Mouse (Mus musculus) bone marrow macrophage, adult 2 months (primary cell): ENCODE measurements at regions not wholly inside any gene's neighbourhood (a gene's known extent, or its start where the extent isn't known, plus 50 kb on each side); places are given as distances from the start of the nearest gene placed in this dataset.

Source experiments
- H3K27ac ChIP-seq: 2 replicates; pipeline ENCODE4 v1.5.1; 2012; ENCODE audit warnings: low read depth, low read length; ENCODE audit not compliant: insufficient read depth
- H3K4me1 ChIP-seq: 2 replicates; pipeline ENCODE4 v1.6.1; 2012; ENCODE audit warnings: low read length; ENCODE audit not compliant: control insufficient read depth, insufficient read depth
- H3K4me3 ChIP-seq: 2 replicates; pipeline ENCODE4 v1.5.1; 2012; ENCODE audit warnings: mild to moderate bottlenecking, low read length, moderate library complexity; ENCODE audit not compliant: insufficient read depth
- CTCF ChIP-seq: IDR thresholded peaks from 2 replicates; pipeline ENCODE4 v1.5.1; 2012; ENCODE audit warnings: low read depth, mild to moderate bottlenecking, low read length, moderate library complexity
- POLR2A ChIP-seq: IDR thresholded peaks from 2 replicates; pipeline ENCODE4 v1.6.1; 2012; ENCODE audit warnings: mild to moderate bottlenecking, low read depth, low read length, borderline replicate concordance

DNA sequence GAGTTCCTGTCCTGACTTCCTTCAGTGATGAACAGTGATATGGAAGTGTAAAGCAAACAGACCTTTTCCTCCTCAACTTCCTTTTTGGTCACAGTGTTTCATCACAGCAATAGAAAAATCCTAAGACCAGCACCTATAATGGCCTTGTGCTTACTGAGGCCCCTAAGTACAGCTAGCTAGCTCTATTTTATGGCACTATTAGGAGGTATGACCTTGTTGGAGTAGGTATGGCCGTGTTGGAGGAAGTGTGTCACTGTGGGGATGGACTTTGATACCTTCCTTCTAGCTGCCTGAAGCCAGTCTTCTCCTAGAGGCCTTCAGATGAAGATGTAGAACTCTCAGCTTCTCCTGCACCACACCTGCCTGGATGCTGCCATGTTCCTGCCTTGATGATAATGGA is 365.6 kb upstream of the Hs6st1 start:
- TF ChIP-seq POLR2A (no peak), CTCF (no peak)
- Histone ChIP-seq H3K27ac (no peak overlapping the region), H3K4me1 (no peaks in the 10 kb centered on the region), H3K4me3 (no peak overlapping the region)

DNA sequence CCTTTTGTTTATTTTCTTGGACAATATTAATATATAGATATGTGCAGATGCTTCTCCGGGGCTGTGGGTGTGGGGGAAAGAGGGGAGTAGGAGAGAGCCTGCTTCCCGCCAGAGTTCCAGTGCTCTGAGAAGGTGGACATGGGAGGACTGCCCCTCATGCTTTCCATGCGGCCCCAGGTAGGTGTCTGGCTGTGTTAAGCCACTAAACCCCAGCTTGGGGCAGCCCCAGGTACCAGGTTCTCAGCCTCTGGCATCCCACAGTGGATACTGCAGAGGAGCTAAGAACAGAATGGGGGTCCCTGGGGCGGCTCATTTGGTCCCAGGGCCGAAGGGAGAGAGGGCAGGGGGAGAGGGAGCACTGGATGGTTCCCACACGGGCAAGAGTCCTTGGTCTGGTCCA is 361.9 kb upstream of the Hs6st1 start:
- TF ChIP-seq POLR2A (no peak), CTCF (no peak)
- H3K4me3 ChIP-seq = no peak overlapping the region
- no peaks in the 10 kb centered on the region for H3K4me1 ChIP-seq
- no peak overlapping the region for H3K27ac ChIP-seq

DNA sequence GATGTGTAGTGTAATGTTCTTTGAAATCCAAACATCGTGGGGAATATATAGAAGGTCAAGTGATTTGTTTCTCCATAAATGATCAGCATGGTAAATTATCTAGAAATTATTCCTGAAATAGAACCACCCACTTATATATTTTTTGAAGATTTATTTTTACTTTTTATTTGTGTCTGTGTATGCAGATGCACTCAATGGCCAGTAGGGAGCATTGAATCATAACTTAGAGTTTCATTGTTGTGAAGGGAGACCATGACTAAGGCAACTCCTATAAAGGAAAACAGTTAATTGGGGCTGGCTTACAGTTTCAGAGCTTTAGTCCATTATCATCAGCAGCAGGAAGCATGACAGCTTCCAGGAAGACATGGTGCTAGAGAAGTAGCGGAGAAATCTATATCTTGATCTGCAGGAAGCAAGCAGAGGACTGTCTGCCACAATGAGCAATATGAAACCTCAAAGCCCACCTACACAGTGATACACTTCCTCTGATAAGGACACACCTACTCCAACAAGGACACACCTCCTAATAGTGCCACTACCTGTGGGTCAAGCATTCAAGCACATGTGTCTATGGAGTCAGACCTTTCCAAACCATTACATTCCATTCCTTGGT is 359.9 kb upstream of the Hs6st1 start:
- Histone ChIP-seq H3K4me1 (no peaks in the 10 kb centered on the region), H3K4me3 (no peak overlapping the region), H3K27ac (no peak overlapping the region)
- TF ChIP-seq CTCF (no peak), POLR2A (no peak)

DNA sequence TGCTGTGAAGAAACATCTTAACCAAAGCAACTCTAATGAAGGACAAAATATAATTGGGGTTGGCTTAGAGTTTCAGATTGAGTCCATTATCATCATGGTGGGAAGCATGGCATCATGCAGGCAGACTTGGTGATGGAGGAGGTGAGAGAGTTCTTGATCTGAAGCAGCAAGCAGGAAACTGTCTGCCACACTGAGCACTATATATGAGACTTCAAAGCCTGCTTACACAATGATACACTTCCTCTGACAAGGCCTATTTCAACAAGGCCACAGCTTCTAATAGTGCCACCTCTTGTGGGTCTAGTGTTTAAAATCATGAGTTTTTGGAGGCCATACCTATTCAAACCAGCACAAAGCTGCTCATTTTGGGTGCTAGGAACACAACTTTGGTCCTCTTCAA is 359.0 kb upstream of the Hs6st1 start:
- Histone ChIP-seq H3K4me3 (no peak overlapping the region), H3K4me1 (no peaks in the 10 kb centered on the region), H3K27ac (no peak overlapping the region)
- TF ChIP-seq CTCF (no peak), POLR2A (no peak)

DNA sequence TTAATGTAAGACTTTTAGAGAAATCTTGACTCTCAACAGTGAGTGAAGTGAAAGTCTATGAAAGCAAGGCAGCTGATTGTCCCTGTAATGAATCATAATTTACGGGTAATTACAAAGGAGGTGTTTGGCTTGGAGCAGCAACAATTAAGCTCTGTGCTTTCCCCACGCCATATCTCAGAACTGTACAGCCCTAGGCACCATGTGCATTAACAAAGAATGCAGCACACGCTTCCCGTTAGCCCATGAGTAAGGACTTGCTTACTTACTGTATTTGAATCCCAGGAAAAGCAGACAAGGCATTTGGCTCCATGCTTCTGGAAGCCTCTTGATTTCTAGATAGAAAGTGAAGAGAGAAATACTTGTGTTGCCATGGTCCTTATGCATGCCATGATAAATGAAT is 354.2 kb upstream of the Hs6st1 start:
- Histone ChIP-seq H3K27ac (no peak overlapping the region), H3K4me3 (no peak overlapping the region), H3K4me1 (no peaks in the 10 kb centered on the region)
- TF ChIP-seq CTCF (no peak), POLR2A (no peak)

DNA sequence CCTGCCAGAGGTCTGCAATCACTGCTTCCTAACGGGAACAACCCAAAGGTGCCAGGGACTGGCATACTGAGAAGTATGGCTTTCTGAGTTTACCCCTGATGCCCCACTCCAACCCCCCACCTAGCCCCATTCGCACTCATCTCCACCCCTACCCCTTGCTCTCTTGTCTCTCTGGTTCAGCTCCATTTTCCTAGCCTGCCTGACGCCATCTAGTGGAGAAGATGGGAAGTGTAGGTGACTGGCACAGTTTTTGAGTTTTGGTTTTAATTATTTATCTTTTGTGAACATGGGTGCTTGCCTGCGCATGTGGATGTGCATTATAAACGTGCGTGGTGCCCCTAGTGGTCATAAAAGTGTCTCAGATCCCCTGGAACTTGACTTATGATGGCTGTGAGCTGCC is 352.3 kb upstream of the Hs6st1 start:
- Histone ChIP-seq H3K4me3 (no peak overlapping the region), H3K4me1 (no peaks in the 10 kb centered on the region), H3K27ac (no peak overlapping the region)
- no peak; the same call in 1 of the 2 replicates for TF ChIP-seq CTCF
- no peak for TF ChIP-seq POLR2A

DNA sequence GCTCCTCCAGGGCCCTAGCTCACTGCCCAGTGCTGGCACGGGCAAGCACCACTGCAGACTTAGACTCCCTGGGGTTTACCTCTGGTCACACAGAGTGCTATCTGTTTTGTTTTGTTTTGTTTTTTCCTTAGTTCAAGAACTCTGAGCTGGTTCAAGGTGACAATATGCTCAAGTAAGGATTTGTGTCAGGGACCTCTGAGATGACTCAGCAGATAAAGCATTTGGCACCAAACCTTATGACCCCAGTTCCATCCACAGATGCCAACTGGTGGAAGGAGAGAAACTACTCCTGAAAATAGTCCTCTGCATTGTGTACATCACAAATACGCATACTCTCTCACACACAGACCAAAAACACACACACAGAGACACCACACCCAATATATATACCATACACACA is 351.0 kb upstream of the Hs6st1 start:
- H3K27ac ChIP-seq = no peak overlapping the region
- no peak overlapping the region for H3K4me3 ChIP-seq
- H3K4me1 ChIP-seq = no peaks in the 10 kb centered on the region
- TF ChIP-seq POLR2A (no peak), CTCF (no peak)

DNA sequence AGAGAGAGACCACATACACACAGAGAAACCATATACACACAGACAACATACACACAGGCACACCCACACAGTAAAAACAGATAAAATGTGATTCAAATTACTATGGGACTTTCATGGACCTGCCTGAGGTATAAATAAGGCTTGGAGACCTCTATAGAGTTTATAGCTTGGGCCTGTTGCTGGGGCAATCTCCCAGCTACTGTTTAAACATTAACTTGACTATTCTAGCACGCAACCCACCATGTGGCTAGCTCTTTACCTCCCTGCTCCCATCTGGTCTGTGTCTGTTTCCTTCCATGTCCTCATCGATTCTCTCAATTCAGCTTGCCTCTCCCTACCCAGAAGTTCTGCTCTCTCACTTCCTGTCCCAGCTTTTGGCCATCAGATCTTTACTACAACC is 350.5 kb upstream of the Hs6st1 start:
- TF ChIP-seq POLR2A (no peak), CTCF (no peak)
- Histone ChIP-seq H3K4me3 (no peak overlapping the region), H3K4me1 (no peaks in the 10 kb centered on the region), H3K27ac (no peak overlapping the region)

DNA sequence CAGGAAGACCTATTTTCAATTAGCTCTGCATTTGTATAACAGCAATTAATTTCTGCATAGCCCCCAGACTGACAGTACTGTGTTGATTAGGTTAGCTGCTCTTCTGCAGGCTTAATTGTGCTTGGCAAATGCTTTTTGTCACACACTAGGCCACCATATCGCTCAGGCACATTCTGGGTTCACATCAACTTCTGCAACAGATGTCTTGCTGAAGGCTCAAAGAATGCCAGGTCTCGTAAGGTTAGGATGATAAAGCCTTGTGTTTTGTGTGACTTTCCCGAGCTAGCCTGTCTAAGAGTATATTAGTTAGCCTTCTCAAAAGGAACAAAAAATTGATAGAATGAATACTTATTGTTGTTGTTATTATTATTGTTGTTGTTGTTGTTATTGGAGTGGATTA is 348.1 kb upstream of the Hs6st1 start:
- Histone ChIP-seq H3K27ac (no peak overlapping the region), H3K4me3 (no peak overlapping the region), H3K4me1 (no peaks in the 10 kb centered on the region)
- TF ChIP-seq POLR2A (no peak), CTCF (no peak)

DNA sequence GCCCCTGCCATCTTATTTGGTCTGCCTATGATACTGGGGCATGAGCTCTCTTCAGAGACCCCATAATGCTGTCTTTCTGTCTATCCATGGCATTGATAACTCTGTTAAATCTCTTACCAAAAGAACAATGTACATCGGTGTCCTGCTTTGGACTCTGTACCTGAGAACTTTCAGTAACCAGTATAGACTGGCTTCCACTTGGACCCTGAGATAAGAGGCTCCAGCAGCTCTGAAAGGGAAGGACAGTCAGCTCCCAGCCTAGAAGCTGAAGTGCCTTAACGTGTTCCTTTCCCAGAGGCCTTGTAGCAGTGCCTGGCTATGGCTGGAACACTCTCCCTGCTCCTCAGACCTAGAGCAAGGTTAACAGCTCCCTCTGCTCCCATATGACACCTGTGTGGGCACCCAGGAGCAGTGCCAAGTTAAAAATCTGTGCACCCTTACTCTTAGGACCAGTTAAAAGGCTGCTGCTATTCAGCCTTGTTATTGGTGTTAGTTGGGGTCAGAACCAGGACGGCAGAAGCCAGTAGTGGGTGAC is 343.8 kb upstream of the Hs6st1 start:
- Histone ChIP-seq H3K4me1 (no peaks in the 10 kb centered on the region), H3K27ac (no peak overlapping the region), H3K4me3 (no peak overlapping the region)
- TF ChIP-seq CTCF (no peak), POLR2A (no peak)
